Mouse (Mus musculus) stomach, embryonic 14.5 days (tissue): Measurements from ENCODE around the gene AY358078. TPM values are rescaled to one million over a fixed set of nuclear protein-coding genes. Genes with fewer than 3 reads are reported as not detected.
"Not testable (repeated sequence)": the region's sequence is repeated elsewhere in the genome, so short reads cannot be mapped to it uniquely, and the experiment has no call there.

ENCODE experiments used
- ATAC-seq: fragments of 200-750 bp; cut with Nextera tagmentation; 2 replicates; pipeline ENCODE4 v1.8.0; 2017; ENCODE audit warnings: low read depth, moderate TSS enrichment; ENCODE audit not compliant: insufficient number of reproducible peaks, insufficient read depth, low FRiP score
- H3K27ac ChIP-seq: fragments of 300-500 bp; sonication (generic); 2 replicates; pipeline ENCODE4 v1.5.1; 2014; ENCODE audit warnings: mild to moderate bottlenecking, low read length, moderate library complexity, mixed read lengths
- H3K27me3 ChIP-seq: fragments of 300-500 bp; sonication (generic); 2 replicates; pipeline ENCODE4 v1.6.1; 2014; ENCODE audit warnings: low read length, control low read depth, mixed read lengths; ENCODE audit not compliant: control insufficient read depth, insufficient read depth
- H3K36me3 ChIP-seq: fragments of 300-500 bp; sonication (generic); 2 replicates; pipeline ENCODE4 v1.6.1; 2014; ENCODE audit warnings: mild to moderate bottlenecking, control low read depth, low read length, moderate library complexity, mixed read lengths; ENCODE audit not compliant: control insufficient read depth, insufficient read depth
- H3K4me1 ChIP-seq: fragments of 300-500 bp; sonication (generic); 2 replicates; pipeline ENCODE4 v1.6.1; 2014; ENCODE audit warnings: low read length, control low read depth, mixed read lengths; ENCODE audit not compliant: control insufficient read depth, insufficient read depth
- H3K4me2 ChIP-seq: fragments of 300-500 bp; sonication (generic); replicated peaks from 2 replicates; pipeline ENCODE4 v1.6.1; 2014; ENCODE audit warnings: low read depth, low read length, control low read depth
- H3K4me3 ChIP-seq: fragments of 300-500 bp; sonication (generic); 2 replicates; pipeline ENCODE4 v1.5.1; 2014; ENCODE audit warnings: low read depth, low read length, control low read depth
- H3K9ac ChIP-seq: fragments of 300-500 bp; sonication (generic); replicated peaks from 2 replicates; pipeline ENCODE4 v1.6.1; 2014; ENCODE audit warnings: low read depth, mild to moderate bottlenecking, control low read depth, low read length, moderate library complexity, mixed read lengths
- H3K9me3 ChIP-seq: fragments of 300-500 bp; sonication (generic); 2 replicates; pipeline ENCODE4 v1.6.1; 2016; ENCODE audit warnings: low read depth, low read length, control low read depth; ENCODE audit not compliant: control insufficient read depth
- WGBS: fragments of 180-500 bp; shearing (Covaris S2); extraction: QIAGEN DNeasy Blood & Tissue Kit; methylation state at CpG from one replicate; pipeline ENCODE4 v1.1.7; 2014; 5-methylcytosine and 5-hydroxymethylcytosine counted together
- microRNA-seq: library from miRNA; unstranded; fragments of <30 nt; microRNA quantifications from one replicate; pipeline ENCODE4, GENCODE M21; 2016
- polyA plus RNA-seq: library from polyadenylated mRNA; unstranded; fragments of >200 nt; fragmentation: Nextera tagmentation; extraction: Ambion mirVana; gene quantifications from 2 replicates; pipeline ENCODE4 v1.2.1, GENCODE M21; 2014

AY358078 gene
- polyA plus RNA-seq, 1 experiment from 2014 or later, result not detected

DNA sequence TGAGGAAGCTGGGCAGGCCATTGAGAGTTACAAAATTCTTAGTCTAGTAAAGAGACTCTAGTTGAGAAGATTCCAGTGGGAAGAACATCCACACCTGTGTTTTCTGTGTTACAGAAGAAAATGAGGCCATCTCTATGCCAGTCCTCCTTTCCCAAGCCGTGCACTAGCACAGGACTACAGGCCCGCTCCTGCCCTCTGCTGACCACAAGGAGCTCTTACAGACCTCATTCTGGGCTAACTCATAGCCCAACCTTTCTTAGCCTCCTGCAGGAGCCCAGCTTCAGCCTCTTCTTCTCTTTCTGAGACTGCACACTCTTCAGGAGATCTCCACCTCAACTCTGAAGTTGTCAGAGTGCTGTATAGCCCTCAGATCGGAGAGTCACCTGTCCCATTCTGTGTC is 51.2 kb downstream of the AY358078 start:
- H3K36me3 ChIP-seq, H3K4me3 ChIP-seq, H3K4me1 ChIP-seq, ATAC-seq, H3K27ac ChIP-seq, H3K27me3 ChIP-seq, H3K9ac ChIP-seq, H3K4me2 ChIP-seq, H3K9me3 ChIP-seq: not testable (repeated sequence)
- WGBS, result 43% methylated on average over 3 of the region's 3 CpGs

DNA sequence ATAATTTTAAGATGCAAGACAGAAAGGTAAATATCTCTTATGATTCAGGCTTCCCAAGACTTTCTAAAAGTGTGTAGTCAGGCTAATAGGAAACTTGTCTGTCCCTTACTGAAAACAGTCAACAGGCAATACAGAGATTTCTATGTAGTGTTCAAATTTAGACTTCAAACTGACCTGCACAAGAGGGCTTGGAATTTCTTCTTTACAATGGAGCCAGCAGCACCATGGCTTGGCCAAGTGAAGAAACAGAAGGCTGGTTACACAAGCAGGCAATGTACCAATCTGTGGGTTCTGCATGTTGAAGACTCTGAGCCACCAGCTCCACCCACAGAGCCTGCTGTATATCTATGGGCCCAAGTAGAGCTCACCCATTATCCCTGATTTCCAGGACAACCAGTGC is 53.6 kb downstream of the AY358078 start, which contains the start of gene Ear6:
Ear6 (plus strand) TSS at position 301 of the 400 bp plus-strand sequence.
- H3K9ac ChIP-seq, result no peak within 1 kb of the TSS
- ATAC-seq, result no peak
- H3K4me3 ChIP-seq, result no peak within 1 kb of the TSS
- no peaks in the 10 kb centered on the region for H3K27me3 ChIP-seq
- no peak within 1 kb of the TSS for H3K27ac ChIP-seq
- H3K4me2 ChIP-seq, result no peak within 1 kb of the TSS
- H3K4me1 ChIP-seq, result no peaks in the 10 kb centered on the region
- no peaks in the 10 kb centered on the region for H3K36me3 ChIP-seq
- no peaks in the 10 kb centered on the region for H3K9me3 ChIP-seq

DNA sequence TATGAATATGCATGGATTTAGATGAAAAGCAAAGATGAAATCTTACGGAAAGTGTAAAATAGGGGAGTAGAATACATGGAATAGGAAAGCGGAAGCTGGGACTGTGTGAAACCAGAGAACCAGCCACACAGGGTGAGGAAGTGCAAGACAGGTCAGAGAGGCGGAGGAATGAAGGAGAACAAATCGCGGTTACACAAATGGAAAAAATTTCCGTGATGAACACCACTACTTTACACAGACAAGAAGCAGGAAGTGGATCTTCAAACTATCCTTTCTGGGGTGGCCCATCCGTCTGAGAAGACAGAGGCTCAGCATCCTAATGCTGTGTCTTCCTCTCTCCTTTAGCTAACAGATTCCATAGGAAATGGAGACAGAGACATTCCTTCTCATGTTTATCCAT is 55.4 kb downstream of the AY358078 start:
- H3K4me2 ChIP-seq, H3K9me3 ChIP-seq, H3K36me3 ChIP-seq, ATAC-seq, H3K4me3 ChIP-seq, H3K9ac ChIP-seq, H3K27ac ChIP-seq, H3K27me3 ChIP-seq, H3K4me1 ChIP-seq: not testable (repeated sequence)
- WGBS, result 71% methylated on average over 7 of the region's 7 CpGs

DNA sequence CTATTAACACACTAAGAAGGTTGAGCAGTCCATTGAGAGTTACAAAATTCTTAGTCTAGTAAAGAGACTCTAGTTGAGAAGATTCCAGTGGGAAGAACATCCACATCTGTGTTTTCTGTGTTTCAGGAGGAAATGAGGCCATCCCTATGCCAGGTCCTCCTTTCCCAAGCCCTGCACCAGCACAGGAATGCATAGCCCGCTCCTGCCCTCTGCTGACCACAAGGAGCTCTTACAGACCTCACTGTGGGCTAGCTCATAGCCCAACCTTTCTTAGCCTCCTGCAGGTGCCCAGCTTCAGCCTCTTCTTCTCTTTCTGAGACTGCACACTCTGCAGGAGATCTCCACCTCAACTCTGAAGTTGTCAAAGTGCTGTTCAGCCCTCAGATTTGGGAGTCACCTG is 63.8 kb downstream of the AY358078 start:
- H3K4me1 ChIP-seq, H3K27ac ChIP-seq, H3K9me3 ChIP-seq, H3K9ac ChIP-seq, H3K27me3 ChIP-seq, H3K4me2 ChIP-seq, H3K36me3 ChIP-seq, H3K4me3 ChIP-seq: not testable (repeated sequence)
- 8% methylated on average over 1 of the region's 1 CpGs for WGBS
- 0 out of 2 replicates have a peak, but pooled peaks have one; percentile 67 for ATAC-seq

DNA sequence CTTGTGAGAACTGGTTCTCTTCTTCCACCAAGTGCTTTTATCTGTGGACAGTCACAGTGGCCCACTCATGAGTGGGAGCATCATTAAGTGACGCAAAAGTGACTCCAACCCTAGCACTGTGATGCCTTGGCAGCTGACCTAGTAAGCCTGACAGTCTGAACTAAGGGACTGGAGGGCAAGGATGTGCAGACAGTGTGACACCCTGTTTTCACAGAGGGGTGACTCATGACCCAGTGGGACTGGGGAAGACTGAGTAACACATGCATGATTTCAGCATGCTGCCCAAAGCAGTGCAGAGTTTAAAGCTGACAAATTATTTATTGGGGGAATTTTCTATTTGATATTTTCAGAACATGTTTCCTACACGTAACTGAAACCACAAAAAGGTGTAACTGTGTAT is 70.9 kb downstream of the AY358078 start:
- no peak for ATAC-seq
- no peaks in the 10 kb centered on the region for H3K4me1 ChIP-seq
- no peak overlapping the region for H3K4me3 ChIP-seq
- H3K9me3 ChIP-seq, result no peaks in the 10 kb centered on the region
- H3K27ac ChIP-seq, result no peak overlapping the region
- H3K27me3 ChIP-seq, result no peaks in the 10 kb centered on the region
- no peak overlapping the region for H3K4me2 ChIP-seq
- no peaks in the 10 kb centered on the region for H3K36me3 ChIP-seq
- WGBS, result 69% methylated on average over 2 of the region's 2 CpGs
- no peak overlapping the region for H3K9ac ChIP-seq

DNA sequence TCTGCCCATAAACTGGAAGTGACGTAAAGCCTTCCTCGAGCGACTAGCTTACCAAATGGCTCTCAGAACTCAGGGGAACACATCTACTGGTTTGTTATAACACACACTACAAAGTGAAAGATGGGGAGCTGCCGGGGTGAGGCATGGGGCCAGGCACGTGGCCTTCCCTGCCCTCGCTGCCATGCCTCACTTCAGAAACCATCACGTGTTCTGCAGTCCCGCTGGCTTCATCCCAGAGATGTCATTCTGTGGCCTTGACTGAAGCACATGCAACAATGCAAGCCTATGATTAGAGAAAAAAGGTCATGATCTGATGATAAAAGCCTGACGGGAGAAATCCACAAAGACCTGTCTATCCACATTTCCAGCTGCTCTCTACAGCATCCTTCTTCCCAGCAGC is 71.9 kb downstream of the AY358078 start:
- no peak for ATAC-seq
- no peak overlapping the region for H3K9ac ChIP-seq
- no peaks in the 10 kb centered on the region for H3K9me3 ChIP-seq
- no peak overlapping the region for H3K27ac ChIP-seq
- 74% methylated on average over 9 of the region's 9 CpGs for WGBS
- no peak overlapping the region for H3K4me3 ChIP-seq
- H3K4me1 ChIP-seq, result no peaks in the 10 kb centered on the region
- H3K36me3 ChIP-seq, result no peaks in the 10 kb centered on the region
- no peaks in the 10 kb centered on the region for H3K27me3 ChIP-seq
- H3K4me2 ChIP-seq, result no peak overlapping the region

Small RNAs within 50 kb of the gene (microRNA-seq; reads per million reads assigned to microRNA genes)
- gene Gm27375, result not detected

Other genes starting within 250 kb of the AY358078 start
- gene Gm5622, start 247.3 kb upstream of the AY358078 start, polyA plus RNA-seq, result not detected in 2 replicates
- gene Gm17175, start 226.0 kb upstream of the AY358078 start, polyA plus RNA-seq, result not detected in 2 replicates
- gene Gm17174, start 207.9 kb upstream of the AY358078 start, polyA plus RNA-seq, result not detected in 2 replicates
- gene Gm17078, start 188.7 kb upstream of the AY358078 start, polyA plus RNA-seq, result not detected in 2 replicates
- gene Gm4181, start 164.4 kb upstream of the AY358078 start, polyA plus RNA-seq, result not detected in 2 replicates
- not detected in 2 replicates for gene Gm17079, start 104.6 kb upstream of the AY358078 start, polyA plus RNA-seq
- gene Gm5800, start 82.9 kb upstream of the AY358078 start, polyA plus RNA-seq, result not detected in 2 replicates
- gene Ang4, start 26.5 kb upstream of the AY358078 start, polyA plus RNA-seq, result not detected in 2 replicates
- not detected in 2 replicates for gene Ear6, start 53.7 kb downstream of the AY358078 start, polyA plus RNA-seq
- gene Mettl17, start 84.8 kb downstream of the AY358078 start, polyA plus RNA-seq, result 56.3 and 63.4 TPM in 2 replicates
- 0.30 and 0.55 TPM in 2 replicates for gene Slc39a2, start 92.8 kb downstream of the AY358078 start, polyA plus RNA-seq
- gene Ndrg2, start 114.1 kb downstream of the AY358078 start, polyA plus RNA-seq, result 54.6 and 59.3 TPM in 2 replicates
- not detected in 2 replicates for gene Tppp2, start 118.4 kb downstream of the AY358078 start, polyA plus RNA-seq
- gene Rnase13, start 122.7 kb downstream of the AY358078 start, polyA plus RNA-seq, result not detected in 2 replicates
- 116 and 118 TPM in 2 replicates for gene Arhgef40, start 184.7 kb downstream of the AY358078 start, polyA plus RNA-seq
- gene Tmem253, start 215.6 kb downstream of the AY358078 start, polyA plus RNA-seq, result 0.62 and 2.0 TPM in 2 replicates
- gene Zfp219, start 220.7 kb downstream of the AY358078 start, polyA plus RNA-seq, result 30.8 and 32.8 TPM in 2 replicates
- gene Olfr221, start 242.4 kb downstream of the AY358078 start, polyA plus RNA-seq, result not detected in 2 replicates